Mouse (Mus musculus) heart, postnatal 14 days (tissue): ENCODE measurements around the gene Zcwpw1. TPM values are rescaled to one million over a fixed set of nuclear protein-coding genes. Genes with fewer than 3 reads are reported as not detected.
"Not testable (repeated sequence)": the region's sequence is repeated elsewhere in the genome, so short reads cannot be mapped to it uniquely, and the experiment has no call there.

Experiments used
- DNase-seq, 2 experiments: peaks; one replicate each; pipeline ENCODE4 v3.0.0; 2021 to 2022
- intact Hi-C: fragments of 180-260 bp; cut with DNase I; formaldehyde crosslinking; loops from one replicate; pipeline ENCODE4 v1.15.1; 2025
- total RNA-seq, 2 experiments: library from RNA; stranded (reverse); gene quantifications; 2 replicates each; pipeline ENCODE4 v1.2.3; 2021

Gene Zcwpw1
- total RNA-seq, 2 experiments from 2014 or later: 1.1 to 1.3 TPM

DNA sequence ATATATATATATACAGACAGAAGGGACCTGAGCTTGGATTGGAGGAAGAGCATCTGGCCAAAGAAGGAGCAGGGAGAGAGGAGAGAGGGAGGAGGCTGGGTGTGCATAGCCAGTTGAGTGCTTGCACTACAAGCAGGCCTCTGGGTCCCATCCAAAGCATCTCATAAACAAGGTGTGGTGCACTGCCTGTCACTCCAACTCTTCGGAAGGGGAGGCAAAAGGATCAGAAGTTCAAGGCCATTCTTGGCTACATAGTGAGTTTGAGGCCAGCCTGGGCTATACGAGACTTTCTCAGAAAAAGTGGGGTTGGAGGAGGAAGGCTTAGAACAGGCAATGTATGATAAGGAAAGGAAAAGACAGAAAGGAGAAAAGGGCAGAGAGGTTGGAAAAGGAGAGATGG, 38.4 kb downstream of the Zcwpw1 start:
- DNase-seq: no peak
- intact Hi-C loops: no loop called here

DNA sequence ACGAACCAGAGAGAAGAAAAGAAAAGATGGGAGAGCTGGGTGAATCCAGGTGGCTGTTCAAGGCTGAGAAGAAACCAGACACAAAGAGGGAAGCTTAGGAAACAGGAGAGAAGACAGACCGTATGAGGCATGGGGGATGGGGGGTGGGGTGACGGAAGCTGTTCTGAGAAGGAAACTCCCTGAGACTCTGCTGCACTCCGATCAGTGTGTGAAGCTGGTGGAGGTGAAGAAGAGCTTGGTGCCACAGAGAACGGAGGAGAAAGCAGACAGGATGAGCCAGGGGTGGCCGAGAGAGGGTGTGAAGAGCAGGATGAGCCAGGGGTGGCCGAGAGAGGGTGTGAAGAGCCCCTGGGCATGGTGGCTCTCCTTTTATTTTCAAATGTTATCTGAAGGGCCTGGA, 38.8 kb downstream of the Zcwpw1 start:
- intact Hi-C loops: no loop called here
- no peak for DNase-seq

DNA sequence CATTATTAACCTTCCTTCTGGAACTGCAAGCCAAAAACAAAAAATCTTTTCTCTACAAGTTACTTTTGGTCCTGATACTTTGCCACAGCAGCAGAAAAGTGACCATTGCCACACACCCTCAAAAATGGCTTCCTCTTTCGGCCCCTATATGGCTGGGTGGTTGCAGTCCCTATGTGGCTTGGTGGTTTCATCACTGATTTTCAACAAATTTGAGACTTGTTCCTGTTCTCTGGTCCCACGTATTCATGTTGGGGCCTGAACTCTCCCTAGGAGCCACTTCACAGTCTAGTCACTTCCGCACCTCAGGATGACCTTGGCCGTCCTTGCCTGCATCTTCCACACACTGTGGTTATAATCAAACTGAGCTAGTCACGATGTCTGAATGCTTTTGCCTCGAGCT, 41.1 kb downstream of the Zcwpw1 start:
- DNase-seq: no peak

DNA sequence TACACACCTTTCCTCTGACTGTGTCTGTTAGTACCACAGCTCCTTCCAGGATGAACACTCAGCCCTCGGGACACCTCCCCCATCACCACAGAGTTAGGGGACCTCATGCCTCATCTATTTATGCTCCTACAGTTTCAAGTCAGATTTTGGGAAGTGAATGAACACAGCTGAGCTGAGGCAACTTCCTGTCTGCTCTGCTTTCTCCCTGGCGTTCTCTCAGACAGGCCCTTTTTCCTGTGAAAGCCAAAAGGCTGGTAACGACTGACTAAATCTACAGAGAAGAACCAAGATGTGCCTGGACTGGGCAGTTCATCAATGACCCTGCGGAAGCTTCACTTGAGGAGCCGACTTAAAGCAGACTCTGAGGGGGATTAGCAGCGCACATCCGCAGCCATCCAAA, 42.6 kb downstream of the Zcwpw1 start:
- DNase-seq: no peak
- intact Hi-C loops: no loop called here

More for the DNA sequence above, 41.1 kb downstream of the Zcwpw1 start:
- intact Hi-C loops: no loop called here

DNA sequence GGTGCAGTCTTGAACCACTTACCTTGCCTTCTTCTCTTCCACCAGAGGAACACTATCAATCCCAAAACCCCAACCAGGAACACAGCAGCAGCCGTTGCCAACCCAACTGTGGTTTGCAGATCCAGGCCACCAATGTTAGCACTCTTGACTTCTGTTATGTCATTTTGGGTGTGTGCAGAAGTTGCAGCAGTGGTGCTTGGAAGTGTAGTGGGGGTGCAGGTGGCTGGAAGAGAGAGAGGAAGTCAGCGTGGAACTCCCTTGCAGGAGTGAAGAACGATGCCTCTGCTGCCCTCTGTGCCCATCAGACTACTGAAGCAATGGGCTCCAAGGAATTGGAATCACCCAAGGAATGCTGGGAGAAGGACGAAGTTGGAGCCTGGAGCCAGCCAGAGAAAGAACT, 43.5 kb downstream of the Zcwpw1 start:
- intact Hi-C loops: no loop called here

DNA sequence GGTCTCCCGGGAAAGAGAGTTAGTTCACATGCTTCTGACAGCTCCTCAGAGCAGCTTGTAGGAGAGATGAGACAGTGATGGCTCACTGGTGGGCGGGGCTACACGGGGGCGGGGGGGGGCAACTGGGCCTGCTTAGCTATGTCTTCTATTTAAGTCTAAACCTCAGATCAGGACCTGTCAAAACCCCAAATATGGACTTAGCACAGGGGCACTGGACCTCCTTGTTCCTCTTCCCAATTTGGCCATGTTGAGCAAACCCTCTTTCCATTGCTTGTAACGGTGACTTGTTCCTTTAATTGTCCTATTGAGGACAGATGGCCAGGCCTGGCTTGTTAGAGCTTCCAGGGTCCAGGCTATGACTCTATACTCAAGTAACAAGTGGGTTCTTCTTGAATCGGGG, 43.9 kb downstream of the Zcwpw1 start:
- DNase-seq: no peak
- intact Hi-C loops: no loop called here

More for the DNA sequence above, 43.5 kb downstream of the Zcwpw1 start:
- DNase-seq: no peak

DNA sequence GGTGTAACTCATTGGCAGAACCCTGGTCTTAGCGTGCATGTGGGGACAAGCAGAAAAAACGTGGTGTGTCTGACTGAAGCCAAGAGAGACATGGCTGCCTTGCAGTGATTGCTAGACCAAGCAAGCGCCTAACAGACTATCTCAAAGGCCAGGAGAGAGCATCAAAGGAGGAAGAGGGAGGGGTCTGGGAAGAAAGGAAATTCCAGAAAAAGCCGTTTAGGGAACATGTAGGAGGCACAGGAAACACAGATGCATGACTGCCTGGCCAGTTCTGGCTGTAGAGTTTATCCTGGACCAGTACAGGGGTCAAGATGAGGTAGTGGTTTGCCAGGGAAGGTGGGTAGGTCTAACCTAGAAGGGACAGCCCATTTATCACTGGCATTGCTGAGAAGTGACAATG, 45.9 kb downstream of the Zcwpw1 start:
- intact Hi-C loops: no loop called here

DNA sequence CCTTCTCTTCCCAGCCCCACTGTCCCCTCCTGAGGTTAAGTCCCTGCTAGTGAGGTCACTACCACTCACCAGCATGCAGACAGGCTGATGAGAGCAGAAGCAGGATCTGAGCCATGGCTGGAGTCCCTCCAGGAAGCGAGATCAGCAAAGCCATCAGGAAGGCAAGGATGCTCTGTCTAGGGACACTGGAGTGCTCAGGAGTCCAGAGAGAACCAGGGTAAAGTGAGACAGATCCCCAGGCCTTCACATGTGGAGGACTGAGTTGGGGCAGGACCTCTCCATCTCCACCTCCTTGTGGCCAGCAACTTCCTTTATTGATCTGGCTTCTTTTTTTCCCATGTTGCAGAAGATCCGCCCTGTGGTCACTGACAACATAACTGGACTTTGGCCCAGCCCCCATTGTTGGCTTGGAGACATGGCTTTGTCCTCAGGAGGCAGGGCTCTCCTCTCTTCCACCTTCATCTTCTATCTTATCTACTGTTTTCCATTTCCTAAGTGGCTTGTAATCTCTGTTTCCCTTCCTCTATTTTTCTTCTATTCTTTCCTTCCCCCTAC, 48.4 kb downstream of the Zcwpw1 start, which contains the start of gene Pilra:
TSS of gene Pilra (minus strand) at position 316 of the 555 bp plus-strand sequence.
- intact Hi-C loops, DNase-seq: not testable (repeated sequence)

More for the DNA sequence above, 45.9 kb downstream of the Zcwpw1 start:
- no peak for DNase-seq

DNA sequence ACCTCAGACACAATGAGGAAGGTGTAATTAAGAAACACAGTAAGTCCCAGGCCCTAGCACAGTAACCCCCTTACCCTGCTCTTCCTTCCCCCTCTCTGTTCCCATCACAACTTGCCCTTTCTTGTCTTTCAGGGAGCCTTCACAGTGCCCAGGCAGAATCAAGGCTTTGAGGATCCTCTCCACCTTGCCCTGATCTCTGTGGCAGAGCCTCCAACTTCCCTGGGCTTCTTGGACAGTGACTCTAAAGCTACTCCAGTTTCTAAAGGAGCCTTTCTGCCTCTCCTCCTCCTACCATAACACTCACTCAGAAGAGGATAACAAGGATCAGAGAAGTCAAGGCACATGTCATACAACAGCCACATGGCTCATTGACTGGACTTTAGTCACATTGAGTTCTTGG, 49.0 kb downstream of the Zcwpw1 start:
- intact Hi-C loops: no loop called here
- DNase-seq: no peak

DNA sequence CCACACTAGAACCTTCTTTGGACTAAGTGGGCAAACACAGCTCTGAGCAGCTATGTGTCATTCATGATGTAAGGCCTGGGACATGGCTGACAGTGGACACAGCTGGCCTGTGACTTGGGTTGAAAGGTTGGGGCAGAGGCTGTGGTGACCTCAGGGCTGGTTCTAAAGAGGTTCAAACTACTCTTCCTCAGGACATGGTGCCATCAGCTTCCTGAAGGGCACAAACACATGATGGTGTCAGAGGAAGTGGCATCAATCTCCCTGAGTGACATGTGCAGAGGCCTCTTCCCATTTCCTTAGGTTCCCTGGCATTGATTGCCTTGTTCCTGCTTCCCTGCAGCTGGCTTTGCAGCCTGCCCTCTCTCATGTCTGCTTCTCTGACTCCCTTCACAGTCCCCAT, 49.5 kb downstream of the Zcwpw1 start:
- DNase-seq, intact Hi-C loops: not testable (repeated sequence)

DNA sequence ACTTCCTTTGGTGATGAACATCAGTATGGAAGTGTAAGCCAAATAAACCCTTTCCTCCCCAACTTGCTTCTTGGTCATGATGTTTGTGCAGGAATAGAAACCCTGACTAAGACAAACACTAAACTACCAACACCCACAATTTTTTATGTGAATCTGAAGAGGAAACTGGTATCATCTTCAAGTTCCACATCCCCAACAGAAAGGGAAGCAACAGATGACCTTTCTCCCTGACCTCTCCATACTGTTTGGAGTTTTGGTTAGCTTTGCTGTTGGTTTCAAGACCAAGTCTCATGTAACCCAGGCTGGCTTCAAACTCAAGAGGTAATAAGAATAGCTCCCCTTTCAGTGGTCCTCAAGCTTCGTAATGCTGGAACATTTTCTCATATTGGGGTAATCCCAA, 62.7 kb downstream of the Zcwpw1 start:
- intact Hi-C loops, DNase-seq: not testable (repeated sequence)

DNA sequence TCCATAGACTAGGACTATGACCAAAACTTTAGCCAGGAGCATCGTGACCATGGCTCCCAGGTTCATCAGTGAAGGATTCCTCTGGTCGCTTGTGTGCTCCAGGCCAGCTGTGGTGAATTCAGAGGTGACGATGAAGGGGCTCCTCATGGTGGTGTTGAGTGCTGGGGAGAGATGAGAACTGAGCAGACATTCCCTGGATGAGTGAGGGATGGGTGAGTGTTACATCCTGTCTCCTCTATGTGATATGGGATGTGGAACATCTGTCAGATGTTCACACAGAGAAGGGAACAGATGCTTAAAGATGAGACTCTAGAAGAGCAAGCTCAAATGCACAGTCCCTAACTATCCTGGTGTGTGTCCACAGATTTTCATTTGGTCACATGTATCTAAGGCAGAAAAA, 67.3 kb downstream of the Zcwpw1 start:
- intact Hi-C loops, DNase-seq: not testable (repeated sequence)

DNA sequence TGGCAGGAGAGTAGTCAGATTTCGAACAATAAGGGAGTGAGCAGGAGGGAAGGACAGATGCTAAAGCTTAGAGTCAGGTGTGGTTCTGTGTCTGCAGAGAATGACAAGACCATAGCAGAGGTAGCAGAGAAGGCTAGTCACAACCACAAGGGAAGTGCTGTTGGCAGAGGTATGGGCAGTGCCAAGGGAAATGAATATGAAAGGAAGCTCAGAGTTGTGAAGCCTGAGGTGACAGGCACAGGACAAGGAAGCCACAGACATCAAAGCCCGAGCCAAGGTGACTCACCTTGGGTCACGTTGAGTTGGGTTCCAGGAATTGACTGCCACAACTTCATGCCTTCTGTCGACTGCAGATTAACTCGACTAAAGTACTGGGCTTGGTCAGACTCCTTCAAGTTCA, 69.3 kb downstream of the Zcwpw1 start:
- intact Hi-C loops, DNase-seq: not testable (repeated sequence)

DNA sequence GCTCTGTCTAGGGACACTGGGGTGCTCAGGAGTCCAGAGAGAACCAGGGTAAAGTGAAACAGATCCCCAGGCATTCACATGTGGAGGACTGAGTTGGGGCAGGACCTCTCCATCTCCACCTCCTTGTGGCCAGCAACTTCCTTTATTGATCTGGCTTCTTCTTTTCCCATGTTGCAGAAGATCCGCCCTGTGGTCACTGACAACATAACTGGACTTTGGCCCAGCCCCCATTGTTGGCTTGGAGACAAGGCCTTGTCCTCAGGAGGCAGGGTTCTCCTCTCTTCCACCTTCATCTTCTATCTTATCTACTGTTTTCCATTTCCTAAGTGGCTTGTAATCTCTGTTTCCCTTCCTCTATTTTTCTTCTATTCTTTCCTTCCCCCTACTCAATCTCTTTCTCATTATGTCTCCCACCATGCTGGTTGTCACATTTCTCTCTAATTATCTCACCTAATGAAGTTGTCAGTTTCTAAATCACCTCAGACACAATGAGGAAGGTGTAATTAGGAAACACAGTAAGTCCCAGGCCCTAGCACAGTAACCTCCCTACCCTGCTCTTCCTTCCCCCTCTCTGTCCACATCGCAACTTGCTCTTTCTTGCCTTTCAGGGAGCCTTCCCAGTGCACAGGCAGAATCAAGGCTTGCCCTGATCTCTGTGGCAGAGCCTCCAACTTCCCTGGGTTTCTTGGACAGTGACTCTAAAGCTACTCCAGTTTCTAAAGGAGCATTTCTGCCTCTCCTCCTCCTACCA, 70.5 kb downstream of the Zcwpw1 start, which contains the start of gene Pilrb1:
TSS of gene Pilrb1 (minus strand) at position 147 of the 751 bp plus-strand sequence.
- DNase-seq, intact Hi-C loops: not testable (repeated sequence)

DNA sequence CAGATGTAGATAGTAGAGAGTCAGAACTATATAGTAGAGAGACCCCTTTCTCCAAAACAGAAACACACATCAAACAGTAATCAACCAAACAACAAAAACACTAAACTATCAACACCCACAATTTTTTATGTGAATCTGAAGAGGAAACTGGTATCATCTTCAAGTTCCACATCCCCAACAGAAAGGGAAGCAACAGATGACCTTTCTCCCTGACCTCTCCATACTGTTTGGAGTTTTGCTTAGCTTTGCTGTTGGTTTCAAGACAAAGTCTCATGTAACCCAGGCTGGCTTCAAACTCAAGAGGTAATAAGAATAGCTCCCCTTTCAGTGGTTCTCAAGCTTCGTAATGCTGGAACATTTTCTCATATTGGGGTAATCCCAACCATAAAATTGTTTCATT, 76.4 kb downstream of the Zcwpw1 start:
- DNase-seq, intact Hi-C loops: not testable (repeated sequence)

DNA sequence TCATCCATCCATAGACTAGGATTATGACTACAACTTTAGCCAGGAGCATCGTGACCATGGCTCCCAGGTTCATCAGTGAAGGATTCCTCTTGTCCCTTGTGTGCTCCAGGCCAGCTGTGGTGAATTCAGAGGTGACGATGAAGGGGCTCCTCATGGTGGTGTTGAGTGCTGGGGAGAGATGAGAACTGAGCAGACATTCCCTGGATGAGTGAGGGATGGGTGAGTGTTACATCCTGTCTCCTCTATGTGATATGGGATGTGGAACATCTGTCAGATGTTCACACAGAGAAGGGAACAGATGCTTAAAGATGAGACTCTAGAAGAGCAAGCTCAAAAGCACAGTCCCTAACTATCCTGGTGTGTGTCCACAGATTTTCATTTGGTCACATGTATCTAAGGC, 81.0 kb downstream of the Zcwpw1 start:
- DNase-seq, intact Hi-C loops: not testable (repeated sequence)

DNA sequence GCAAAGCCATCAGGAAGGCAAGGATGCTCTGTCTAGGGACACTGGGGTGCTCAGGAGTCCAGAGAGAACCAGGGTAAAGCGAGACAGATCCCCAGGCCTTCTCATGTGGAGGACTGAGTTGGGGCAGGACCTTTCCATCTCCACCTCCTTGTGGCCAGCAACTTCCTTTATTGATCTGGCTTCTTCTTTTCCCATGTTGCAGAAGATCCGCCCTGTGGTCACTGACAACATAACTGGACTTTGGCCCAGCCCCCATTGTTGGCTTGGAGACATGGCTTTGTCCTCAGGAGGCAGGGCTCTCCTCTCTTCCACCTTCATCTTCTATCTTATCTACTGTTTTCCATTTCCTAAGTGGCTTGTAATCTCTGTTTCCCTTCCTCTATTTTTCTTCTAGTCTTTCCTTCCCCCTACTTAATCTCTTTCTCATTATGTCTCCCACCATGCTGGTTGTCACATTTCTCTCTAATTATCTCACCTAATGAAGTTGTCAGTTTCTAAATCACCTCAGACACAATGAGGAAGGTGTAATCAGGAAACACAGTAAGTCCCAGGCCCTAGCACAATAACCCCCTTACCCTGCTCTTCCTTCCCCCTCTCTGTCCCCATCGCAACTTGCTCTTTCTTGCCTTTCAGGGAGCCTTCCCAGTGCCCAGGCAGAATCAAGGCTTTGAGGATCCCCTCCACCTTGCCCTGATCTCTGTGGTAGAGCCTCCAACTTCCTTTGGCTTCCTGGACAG, 84.2 kb downstream of the Zcwpw1 start, which contains the start of gene Pilrb2:
TSS of gene Pilrb2 (minus strand) at position 172 of the 737 bp plus-strand sequence.
- intact Hi-C loops, DNase-seq: not testable (repeated sequence)
